Mouse (Mus musculus): Measurements from ENCODE around the gene Cnot8. TPM values are rescaled to one million over a fixed set of nuclear protein-coding genes. Genes with fewer than 3 reads are reported as not detected.
A peak's percentile ranks its signal among the peaks of the same experiment; 100 is the strongest.
"Not testable (repeated sequence)": the region's sequence is repeated elsewhere in the genome, so short reads cannot be mapped to it uniquely, and the experiment has no call there.

The Cnot8 gene
- polyA plus RNA-seq (2015; fragmentation: Nextera tagmentation; extraction: Ambion mirVana), result 155 TPM in 2 replicates

GRCm38 (mm10) chr11:58103697-58104306 is at the start of gene Cnot8:
TSS of gene Cnot8 (plus strand) at chr11:58104153.
- peak; percentile 99 for DNase-seq (ENCODE audit: low spot score)

- peak; percentile 59 for DNase-seq (ENCODE audit: low spot score)
Observed at GRCm38 (mm10) chr11:58057455-58057854, 46.5 kb upstream of the Cnot8 start.

- DNase-seq (ENCODE audit: low spot score), result not testable (repeated sequence)
Observed at GRCm38 (mm10) chr11:58059752-58060151, 44.2 kb upstream of the Cnot8 start.

- DNase-seq (ENCODE audit: low spot score), result not testable (repeated sequence)
Observed at GRCm38 (mm10) chr11:58061218-58061617, 42.7 kb upstream of the Cnot8 start.

- DNase-seq (ENCODE audit: low spot score), result no peak
Observed at GRCm38 (mm10) chr11:58062586-58062985, 41.4 kb upstream of the Cnot8 start.

- DNase-seq (ENCODE audit: low spot score), result no peak
Observed at GRCm38 (mm10) chr11:58065025-58065424, 38.9 kb upstream of the Cnot8 start.

- DNase-seq (ENCODE audit: low spot score), result no peak
Observed at GRCm38 (mm10) chr11:58072978-58073377, 31.0 kb upstream of the Cnot8 start.

- DNase-seq (ENCODE audit: low spot score), result no peak
Observed at GRCm38 (mm10) chr11:58077270-58077669, 26.7 kb upstream of the Cnot8 start.

GRCm38 (mm10) chr11:58081716-58082115 is 22.2 kb upstream of the Cnot8 start:
- no peak for DNase-seq (ENCODE audit: low spot score)

- no peak for DNase-seq (ENCODE audit: low spot score)
Observed at GRCm38 (mm10) chr11:58092541-58092940, 11.4 kb upstream of the Cnot8 start.

- DNase-seq (ENCODE audit: low spot score), result no peak
Observed at GRCm38 (mm10) chr11:58093021-58093528, 10.9 kb upstream of the Cnot8 start, which contains the start of gene Gm12248. TSS of gene Gm12248 (minus strand) at chr11:58093134.

- no peak for DNase-seq (ENCODE audit: low spot score)
Observed at GRCm38 (mm10) chr11:58094766-58095165, 9.2 kb upstream of the Cnot8 start.

- no peak for DNase-seq (ENCODE audit: low spot score)
Observed at GRCm38 (mm10) chr11:58095561-58095960, 8.4 kb upstream of the Cnot8 start.

- DNase-seq (ENCODE audit: low spot score), result peak; percentile 64
Observed at GRCm38 (mm10) chr11:58096160-58096559, 7.8 kb upstream of the Cnot8 start.

GRCm38 (mm10) chr11:58096821-58097620 is 6.9 kb upstream of the Cnot8 start:
- no peak for DNase-seq (ENCODE audit: low spot score)

- peak; percentile 46 for DNase-seq (ENCODE audit: low spot score)
Observed at GRCm38 (mm10) chr11:58097621-58098365, 6.2 kb upstream of the Cnot8 start.

- DNase-seq (ENCODE audit: low spot score), result peak; percentile 42
Observed at GRCm38 (mm10) chr11:58098366-58098720, 5.6 kb upstream of the Cnot8 start.

GRCm38 (mm10) chr11:58100006-58100405 is 3.9 kb upstream of the Cnot8 start:
- DNase-seq (ENCODE audit: low spot score), result no peak

- DNase-seq (ENCODE audit: low spot score), result no peak
Observed at GRCm38 (mm10) chr11:58101194-58101720, 2.7 kb upstream of the Cnot8 start.

- DNase-seq (ENCODE audit: low spot score), result no peak
Observed at GRCm38 (mm10) chr11:58102146-58102545, 1.8 kb upstream of the Cnot8 start.

GRCm38 (mm10) chr11:58102581-58103343 is 1.2 kb upstream of the Cnot8 start:
- DNase-seq (ENCODE audit: low spot score), result peak; percentile 92

Data from thymus, postnatal 0 days (tissue).